Mouse (Mus musculus) layer of hippocampus, postnatal 25 days (tissue): ENCODE data around the gene Olah. TPM values are rescaled to one million over a fixed set of nuclear protein-coding genes. Genes with fewer than 3 reads are reported as not detected.

Experiments used
- total RNA-seq, 2 experiments: library from RNA; stranded (reverse); gene quantifications; 2 replicates each; pipeline ENCODE4 v1.2.3; 2021

The Olah gene
- total RNA-seq, 2 experiments from 2014 or later, result not detected

Other genes with a start within 250 kb of the Olah start
- 10 to 100 TPM; 80.1 to 87.2 TPM for gene Nmt2, start 113.0 kb downstream of the Olah start, total RNA-seq
- 10 to 100 TPM in 1 of 2 experiments, 1 to 10 TPM in 1; 9.3 to 10.8 TPM for gene Rpp38, start 64.6 kb downstream of the Olah start, total RNA-seq
- gene Acbd7, start 61.0 kb downstream of the Olah start, total RNA-seq, result 1 to 10 TPM; 1.5 to 2.3 TPM
- 1 to 10 TPM; 3.4 to 4.7 TPM for gene Meig1, start 25.4 kb upstream of the Olah start, total RNA-seq
- gene Dclre1c, start 26.9 kb upstream of the Olah start, total RNA-seq, result 10 to 100 TPM; 10.0 to 16.0 TPM
- gene Suv39h2, start 77.8 kb upstream of the Olah start, total RNA-seq, result 1 to 10 TPM; 3.7 to 4.0 TPM
- gene Gm45902, start 115.6 kb upstream of the Olah start, total RNA-seq, result 1 to 10 TPM; 3.9 to 5.9 TPM
- gene Hspa14, start 115.6 kb upstream of the Olah start, total RNA-seq, result 10 to 100 TPM; 45.3 to 52.1 TPM
- under 1 TPM; 0.35 to 0.71 TPM for gene Cdnf, start 115.8 kb upstream of the Olah start, total RNA-seq
- 10 to 100 TPM; 18.6 to 18.8 TPM for gene Fam107b, start 173.3 kb upstream of the Olah start, total RNA-seq